Mouse (Mus musculus) kidney, postnatal 4 days (tissue): ENCODE data around the gene Cbx8.

ENCODE experiments used
- DNase-seq, 2 experiments: peaks; one replicate each; pipeline ENCODE4 v3.0.0; 2021; ENCODE audit warnings: mixed read lengths in 2 of 2

The Cbx8 gene

GRCm38 (mm10) chr11:119048133-119048510 lies 7.4 kb upstream of the Cbx8 start:
- no peak for DNase-seq

- DNase-seq = peak; percentile 63 to 72
Observed at GRCm38 (mm10) chr11:119047261-119048132, 6.7 kb upstream of the Cbx8 start.

GRCm38 (mm10) chr11:119046601-119047245 lies 6.0 kb upstream of the Cbx8 start:
- peak; percentile 75 to 80 for DNase-seq

- peak; percentile 74 to 84 for DNase-seq
Observed at GRCm38 (mm10) chr11:119044551-119045337, 4.0 kb upstream of the Cbx8 start.

GRCm38 (mm10) chr11:119043761-119044550 lies 3.2 kb upstream of the Cbx8 start:
- peak; percentile 33 to 49 for DNase-seq

GRCm38 (mm10) chr11:119043273-119043540 lies 2.4 kb upstream of the Cbx8 start:
- DNase-seq = no peak

- peak; percentile 44 to 57 for DNase-seq
Observed at GRCm38 (mm10) chr11:119042466-119043272, 1.9 kb upstream of the Cbx8 start.

GRCm38 (mm10) chr11:119041750-119042465 lies 1.1 kb upstream of the Cbx8 start:
- peak in 1 of 2 experiments; percentile 36 for DNase-seq

- DNase-seq = peak; percentile 70 to 75
Observed at GRCm38 (mm10) chr11:119041325-119041716, 552 bp upstream of the Cbx8 start.

- no peak for DNase-seq
Observed at GRCm38 (mm10) chr11:119039732-119040512, 847 bp downstream of the Cbx8 start.

GRCm38 (mm10) chr11:119038744-119039484 lies 1.9 kb downstream of the Cbx8 start:
- no peak for DNase-seq

- no peak for DNase-seq
Observed at GRCm38 (mm10) chr11:119037780-119038401, 2.9 kb downstream of the Cbx8 start.

GRCm38 (mm10) chr11:119036934-119037779 lies 3.6 kb downstream of the Cbx8 start:
- peak; percentile 56 to 69 for DNase-seq

- DNase-seq = no peak
Observed at GRCm38 (mm10) chr11:119036447-119036846, 4.3 kb downstream of the Cbx8 start.

- DNase-seq = no peak
Observed at GRCm38 (mm10) chr11:119035686-119036165, 5.0 kb downstream of the Cbx8 start.

- DNase-seq = peak in 1 of 2 experiments; percentile 38
Observed at GRCm38 (mm10) chr11:119035094-119035685, 5.6 kb downstream of the Cbx8 start.

- no peak for DNase-seq
Observed at GRCm38 (mm10) chr11:119034635-119035034, 6.1 kb downstream of the Cbx8 start.
